21 mouse cellular contexts compared by ENCODE assay signal in genomic region chr5:134147194-134147753, GRCm38 (mm10). TPM values are rescaled to one million over a fixed set of nuclear protein-coding genes. Genes with fewer than 3 reads are reported as not detected.
DNase-seq lines count a peak whose midpoint lies in the region; ATAC-seq and TF ChIP-seq lines count a peak whose summit lies in the region.
"Had no signal": no experiment of that assay in that cellular context is flagged by ENCODE, and none has a peak within 500 bp of the region (broad histone marks: within the 10 kb centered on the region; RNA-seq: fewer than 3 reads in every experiment).

No protein-coding gene starts in this region.

- 0 out of 2 replicates have a peak, but pooled peaks cover 4% of the 10 kb centered on the region for H3K36me3 ChIP-seq in lung, postnatal 0 days (ENCODE audit: insufficient read depth, low read length)
- peaks cover 29% of the 10 kb centered on the region for H3K36me3 ChIP-seq in midbrain, postnatal 0 days (ENCODE audit: insufficient read depth, low read length)

- no peaks in the 10 kb centered on the region for H3K4me1 ChIP-seq in lung, postnatal 0 days (ENCODE audit: insufficient read depth, low read depth, low read length)
- H3K4me1 ChIP-seq in midbrain, postnatal 0 days (ENCODE audit: insufficient read depth, low read length): no peaks in the 10 kb centered on the region
- H3K4me1 ChIP-seq: embryonic facial prominence, embryonic 12.5 days; hindbrain, embryonic 10.5 days; limb, embryonic 15.5 days; neural tube, embryonic 13.5 days had no signal

- no peak for TF ChIP-seq EP300 in lung, postnatal 0 days (IDR thresholded peaks at IDR 0.05)

- no peak for DNase-seq in gastrocnemius, adult 2 months
- no peak for DNase-seq in gastrocnemius, postnatal 10 days
- DNase-seq in right cerebral cortex, adult 18-20 months: peak; percentile 18
- no peak for DNase-seq in right cerebral cortex, postnatal 14 days
- DNase-seq in lung, postnatal 0 days (ENCODE audit: low spot score): peak; percentile 87
- DNase-seq in urinary bladder, postnatal 25 days (ENCODE audit: low spot score): no peak
- DNase-seq in midbrain, postnatal 0 days (ENCODE audit: low spot score): no peak
- no peak for DNase-seq in kidney, adult 11 months
- DNase-seq: adrenal gland, postnatal 25 days; cerebellum, adult 2 months; gastrocnemius, postnatal 36 days; kidney, adult 9 months; kidney, postnatal 36 days; right cerebral cortex, postnatal 4 days; thymus, adult 18-20 months had no signal

- peak overlapping the region; percentile 56 for H3K27ac ChIP-seq in gastrocnemius, adult 2 months
- peak overlapping the region; percentile 79 for H3K27ac ChIP-seq in lung, postnatal 0 days (ENCODE audit: low read length)
- no peak overlapping the region for H3K27ac ChIP-seq in midbrain, postnatal 0 days (ENCODE audit: low read depth, low read length)
- H3K27ac ChIP-seq: embryonic facial prominence, embryonic 12.5 days; forebrain, embryonic 10.5 days; hindbrain, embryonic 10.5 days; neural tube, embryonic 13.5 days had no signal

- intact Hi-C loops in gastrocnemius, adult 2 months (cut with DNase I): no loop called here

- H3K27me3 ChIP-seq in lung, postnatal 0 days (replicated peaks; ENCODE audit: insufficient read depth, low read length): no peaks in the 10 kb centered on the region
- H3K27me3 ChIP-seq in midbrain, postnatal 0 days (ENCODE audit: insufficient read depth, low read length): no peaks in the 10 kb centered on the region
- H3K27me3 ChIP-seq: embryonic facial prominence, embryonic 12.5 days; limb, embryonic 15.5 days; neural tube, embryonic 13.5 days had no signal

- no peaks in the 10 kb centered on the region for H3K9me3 ChIP-seq in lung, postnatal 0 days (ENCODE audit: low read length)
- H3K9me3 ChIP-seq in midbrain, postnatal 0 days (ENCODE audit: low read length): no peaks in the 10 kb centered on the region
- H3K9me3 ChIP-seq: embryonic facial prominence, embryonic 12.5 days; forebrain, embryonic 10.5 days; limb, embryonic 15.5 days; neural tube, embryonic 13.5 days had no signal

- H3K9ac ChIP-seq in lung, postnatal 0 days (replicated peaks; ENCODE audit: low read depth): no peak overlapping the region
- no peak overlapping the region for H3K9ac ChIP-seq in midbrain, postnatal 0 days (replicated peaks; ENCODE audit: low read length, poor library complexity, severe bottlenecking)
- H3K9ac ChIP-seq: embryonic facial prominence, embryonic 12.5 days; limb, embryonic 15.5 days; neural tube, embryonic 13.5 days had no signal

- peak; percentile 98 for ATAC-seq in lung, postnatal 0 days
- ATAC-seq in midbrain, postnatal 0 days (ENCODE audit: low FRiP score): no peak
- ATAC-seq: activated CD4-positive, CD25-positive, alpha-beta regulatory T cell, adult 4 months had no signal

- H3K4me3 ChIP-seq in gastrocnemius, adult 2 months: no peak overlapping the region
- H3K4me3 ChIP-seq in lung, postnatal 0 days (ENCODE audit: low read depth, low read length): no peak overlapping the region
- no peak overlapping the region for H3K4me3 ChIP-seq in midbrain, postnatal 0 days (ENCODE audit: low read depth, low read length)
- H3K4me3 ChIP-seq: embryonic facial prominence, embryonic 12.5 days; forebrain, embryonic 10.5 days; hindbrain, embryonic 10.5 days; limb, embryonic 15.5 days; neural tube, embryonic 13.5 days had no signal

- no peak overlapping the region for H3K4me2 ChIP-seq in lung, postnatal 0 days (replicated peaks; ENCODE audit: low read depth, low read length)
- H3K4me2 ChIP-seq in midbrain, postnatal 0 days (ENCODE audit: low read depth, low read length, poor library complexity, severe bottlenecking): no peak overlapping the region
- H3K4me2 ChIP-seq: embryonic facial prominence, embryonic 12.5 days; limb, embryonic 15.5 days; neural tube, embryonic 13.5 days had no signal

- WGBS in lung, postnatal 0 days: 51% methylated on average over 10 of the region's 10 CpGs
- WGBS in midbrain, postnatal 0 days: 83% methylated on average over 10 of the region's 10 CpGs

- TF ChIP-seq CTCF in gastrocnemius, adult 2 months (IDR thresholded peaks at IDR 0.05): no peak
- no peak for TF ChIP-seq CTCF in lung, postnatal 0 days (IDR thresholded peaks at IDR 0.05)
- no peak for TF ChIP-seq CTCF in midbrain, postnatal 0 days (IDR thresholded peaks at IDR 0.05)

RNA-seq across cellular contexts. Expression of gene Rcc1l, which starts 29.3 kb away (rescaled TPM):
- total RNA-seq in gastrocnemius, adult 2 months (2021): 10 to 100 TPM; 24.1 to 25.1 TPM
- total RNA-seq in gastrocnemius, postnatal 10 days (2021): 10 to 100 TPM; 17.2 to 17.4 TPM
- polyA plus RNA-seq in lung, postnatal 0 days (2015; fragmentation: Nextera tagmentation; extraction: Ambion mirVana): 11.3 and 11.4 TPM in 2 replicates
- 15.1 and 16.2 TPM in 2 replicates for total RNA-seq in midbrain, postnatal 0 days (2014; rRNA removed)
- polyA plus RNA-seq in midbrain, postnatal 0 days (2015; fragmentation: Nextera tagmentation; extraction: Ambion mirVana): 20.1 and 21.2 TPM in 2 replicates

RNA-seq across cellular contexts. Expression of gene Gtf2ird2, which starts 36.5 kb away (rescaled TPM):
- total RNA-seq in gastrocnemius, adult 2 months (2021): 1 to 10 TPM; 6.1 to 6.4 TPM
- 1 to 10 TPM; 6.1 to 7.2 TPM for total RNA-seq in gastrocnemius, postnatal 10 days (2021)
- polyA plus RNA-seq in lung, postnatal 0 days (2015; fragmentation: Nextera tagmentation; extraction: Ambion mirVana): 4.4 and 5.6 TPM in 2 replicates
- 17.3 and 27.0 TPM in 2 replicates for total RNA-seq in midbrain, postnatal 0 days (2014; rRNA removed)
- polyA plus RNA-seq in midbrain, postnatal 0 days (2015; fragmentation: Nextera tagmentation; extraction: Ambion mirVana): 14.7 and 15.5 TPM in 2 replicates

RNA-seq across cellular contexts. Expression of gene Castor2, which starts 47.8 kb away (rescaled TPM):
- 10 to 100 TPM; 34.8 to 47.1 TPM for total RNA-seq in gastrocnemius, adult 2 months (2021)
- total RNA-seq in gastrocnemius, postnatal 10 days (2021): 10 to 100 TPM; 63.2 to 63.5 TPM
- 6.3 and 7.8 TPM in 2 replicates for polyA plus RNA-seq in lung, postnatal 0 days (2015; fragmentation: Nextera tagmentation; extraction: Ambion mirVana)
- total RNA-seq in midbrain, postnatal 0 days (2014; rRNA removed): 32.3 and 33.6 TPM in 2 replicates
- 27.0 and 27.6 TPM in 2 replicates for polyA plus RNA-seq in midbrain, postnatal 0 days (2015; fragmentation: Nextera tagmentation; extraction: Ambion mirVana)

Comparison
In these comparisons a context has a peak if more than half of its experiments do, and no peak if none do; other contexts are left out.
1. DNase-seq: peak in right cerebral cortex, adult 18-20 months (single experiment) and lung, postnatal 0 days (single experiment); none in gastrocnemius, adult 2 months (single experiment), gastrocnemius, postnatal 10 days (single experiment), right cerebral cortex, postnatal 14 days (single experiment), urinary bladder, postnatal 25 days (single experiment), midbrain, postnatal 0 days (single experiment) and kidney, adult 11 months (single experiment).